Mouse (Mus musculus) CH12.LX (cell line): ENCODE measurements at regions not wholly inside any gene's neighbourhood (a gene's known extent, or its start where the extent isn't known, plus 50 kb on each side); places are given as distances from the start of the nearest gene placed in this dataset.

Experiments used
- DNase-seq: peaks from one replicate; pipeline ENCODE4 v3.0.0-alpha.2; 2013; ENCODE audit errors: extremely low read depth
- H3K27ac ChIP-seq: 2 replicates; pipeline ENCODE4 v1.5.1; 2012; ENCODE audit warnings: low read depth, mild to moderate bottlenecking, control low read depth, moderate library complexity; ENCODE audit not compliant: insufficient read depth
- H3K27me3 ChIP-seq: replicated peaks from 2 replicates; pipeline ENCODE3; 2012; ENCODE audit warnings: inconsistent platforms
- H3K36me3 ChIP-seq, 2 experiments: replicated peaks in 1 of 2; 2 replicates each; pipeline versions ENCODE3 to v1.6.1; 2012; ENCODE audit warnings: inconsistent platforms in 1 of 2, low read length in 1 of 2, mild to moderate bottlenecking in 1 of 2, mixed read lengths in 1 of 2, moderate library complexity in 1 of 2; ENCODE audit not compliant: control insufficient read depth in 1 of 2, insufficient read depth in 1 of 2
- H3K4me1 ChIP-seq, 2 experiments: 2 replicates each; pipeline ENCODE4 v1.6.1; 2012; ENCODE audit warnings: inconsistent platforms in 1 of 2, moderate library complexity in 1 of 2; ENCODE audit not compliant: insufficient read depth in 2 of 2, control insufficient read depth in 1 of 2
- H3K4me2 ChIP-seq: 2 replicates; pipeline ENCODE4 v1.6.1; 2012; ENCODE audit warnings: low read depth, mild to moderate bottlenecking, control low read depth; ENCODE audit not compliant: poor library complexity, insufficient read depth, severe bottlenecking
- H3K4me3 ChIP-seq, 3 experiments: fragments of 150-350 bp in 1 of 3; sonication (generic) in 1 of 3; replicated peaks in 1 of 3; 2 replicates each; pipeline versions ENCODE3 to v1.5.1; 2011 to 2012; ENCODE audit warnings: low read depth in 2 of 3, low read length in 2 of 3, mild to moderate bottlenecking in 2 of 3, moderate library complexity in 2 of 3, control low read depth in 1 of 3, improper control_type of control experiment in 1 of 3, inconsistent platforms in 1 of 3, mixed read lengths in 1 of 3; ENCODE audit not compliant: poor library complexity in 1 of 3
- H3K79me2 ChIP-seq: replicated peaks from 2 replicates; pipeline ENCODE4 v1.6.1; 2012; ENCODE audit warnings: mild to moderate bottlenecking, moderate library complexity; ENCODE audit not compliant: control insufficient read depth, poor library complexity, insufficient read depth, severe bottlenecking; ENCODE audit errors: extremely low read depth
- H3K9ac ChIP-seq: 2 replicates; pipeline ENCODE4 v1.6.1; 2012; ENCODE audit warnings: low read depth, mild to moderate bottlenecking, control low read depth, moderate library complexity; ENCODE audit not compliant: insufficient read depth
- H3K9me3 ChIP-seq: replicated peaks from 2 replicates; pipeline ENCODE3; 2012; ENCODE audit warnings: low read length, inconsistent platforms, mixed read lengths
- BHLHE40 ChIP-seq: IDR thresholded peaks from 2 replicates; pipeline ENCODE4 v1.6.1; 2011; ENCODE audit warnings: mild to moderate bottlenecking, low read depth, low read length, improper control_type of control experiment
- CTCF ChIP-seq, 2 experiments: IDR thresholded peaks in 1 of 2; conservative IDR thresholded peaks in 1 of 2; 2 replicates each; pipeline ENCODE4 v1.5.1; 2011 to 2012; ENCODE audit warnings: low read depth in 2 of 2, low read length in 2 of 2, improper control_type of control experiment in 1 of 2, inconsistent platforms in 1 of 2, mild to moderate bottlenecking in 1 of 2, moderate library complexity in 1 of 2
- ELF1 ChIP-seq: IDR thresholded peaks from 2 replicates; pipeline ENCODE4 v1.6.1; 2014; ENCODE audit warnings: low read depth, mild to moderate bottlenecking, inconsistent platforms, low read length, improper control_type of control experiment
- EP300 ChIP-seq: IDR thresholded peaks from 2 replicates; pipeline ENCODE4 v1.6.1; 2011; ENCODE audit warnings: low read length, improper control_type of control experiment
- ETS1 ChIP-seq: conservative IDR thresholded peaks from 2 replicates; pipeline ENCODE4 v1.6.1; 2012; ENCODE audit warnings: low read depth, mild to moderate bottlenecking, inconsistent platforms, low read length, improper control_type of control experiment, moderate library complexity
- GABPA ChIP-seq: IDR thresholded peaks from 2 replicates; pipeline ENCODE4 v1.6.1; 2012; ENCODE audit warnings: low read depth, low read length, improper control_type of control experiment, inconsistent platforms; ENCODE audit not compliant: insufficient replicate concordance
- HCFC1 ChIP-seq: IDR thresholded peaks from 2 replicates; pipeline ENCODE4 v1.6.1; 2012; ENCODE audit warnings: low read depth, mild to moderate bottlenecking, inconsistent platforms, low read length, improper control_type of control experiment
- JUND ChIP-seq: conservative IDR thresholded peaks from 2 replicates; pipeline ENCODE4 v1.6.1; 2011; ENCODE audit warnings: low read depth, low read length, improper control_type of control experiment
- MAFK ChIP-seq: IDR thresholded peaks from 2 replicates; pipeline ENCODE4 v1.6.1; 2011; ENCODE audit warnings: low read length, improper control_type of control experiment; ENCODE audit not compliant: insufficient replicate concordance
- MAX ChIP-seq: IDR thresholded peaks from 2 replicates; pipeline ENCODE4 v1.6.1; 2011; ENCODE audit warnings: low read length, improper control_type of control experiment
- MAZ ChIP-seq: IDR thresholded peaks from 2 replicates; pipeline ENCODE4 v1.6.1; 2012; ENCODE audit warnings: low read depth, mild to moderate bottlenecking, inconsistent platforms, low read length, improper control_type of control experiment, moderate library complexity
- MXI1 ChIP-seq: IDR thresholded peaks from 2 replicates; pipeline ENCODE4 v1.6.1; 2011; ENCODE audit warnings: mild to moderate bottlenecking, low read depth, low read length, improper control_type of control experiment
- MYC ChIP-seq: IDR thresholded peaks from 2 replicates; pipeline ENCODE4 v1.6.1; 2011; ENCODE audit warnings: low read depth, mild to moderate bottlenecking, improper control_type of control experiment, low read length
- NELFE ChIP-seq: IDR thresholded peaks from 2 replicates; pipeline ENCODE4 v1.6.1; 2011; ENCODE audit warnings: low read depth, low read length, improper control_type of control experiment
- PAX5 ChIP-seq: IDR thresholded peaks from 2 replicates; pipeline ENCODE4 v1.6.1; 2012; ENCODE audit warnings: low read length, inconsistent platforms, mixed read lengths
- POLR2A ChIP-seq: IDR thresholded peaks from 2 replicates; pipeline ENCODE4 v1.6.1; 2011; ENCODE audit warnings: low read depth, mild to moderate bottlenecking, improper control_type of control experiment, low read length
- POLR2AphosphoS2 ChIP-seq: IDR thresholded peaks from 2 replicates; pipeline ENCODE4 v1.6.1; 2011; ENCODE audit warnings: low read depth, low read length, improper control_type of control experiment
- SIN3A ChIP-seq: IDR thresholded peaks from 2 replicates; pipeline ENCODE4 v1.6.1; 2012; ENCODE audit warnings: low read length, improper control_type of control experiment, inconsistent platforms
- TBP ChIP-seq: conservative IDR thresholded peaks from 2 replicates; pipeline ENCODE4 v1.6.1; 2011; ENCODE audit warnings: low read depth, low read length, improper control_type of control experiment
- UBTF ChIP-seq: IDR thresholded peaks from 2 replicates; pipeline ENCODE4 v1.6.1; 2012; ENCODE audit warnings: low read depth, mild to moderate bottlenecking, inconsistent platforms, low read length, improper control_type of control experiment, moderate library complexity
- ZC3H11A ChIP-seq: IDR thresholded peaks from 2 replicates; pipeline ENCODE4 v1.6.1; 2012; ENCODE audit warnings: low read depth, mild to moderate bottlenecking, inconsistent platforms, low read length, improper control_type of control experiment
- ZMIZ1 ChIP-seq: IDR thresholded peaks from 2 replicates; pipeline ENCODE4 v1.6.1; 2012; ENCODE audit warnings: low read depth, mild to moderate bottlenecking, inconsistent platforms, low read length, improper control_type of control experiment
- ZNF384 ChIP-seq: IDR thresholded peaks from 2 replicates; pipeline ENCODE4 v1.6.1; 2012; ENCODE audit warnings: low read depth, low read length, improper control_type of control experiment, inconsistent platforms
- dilution Hi-C: fragments of 300-500 bp; cut with MboI; formaldehyde crosslinking; loops from 2 replicates; pipeline ENCODE4 v1.14.3; 2020; ENCODE audit warnings: low sequenced_read_pairs; ENCODE audit not compliant: extremely low pct_unique_long_range_greater_than_20kb, extremely low pct_ligation_motif_present
- in situ Hi-C: fragments of 300-500 bp; cut with MboI; formaldehyde crosslinking; loops from 3 replicates; pipeline ENCODE4 v1.14.3; 2019; ENCODE audit warnings: low sequenced_read_pairs, low pct_ligation_motif_present, low pct_unique_long_range_greater_than_20kb, mixed read lengths

DNA sequence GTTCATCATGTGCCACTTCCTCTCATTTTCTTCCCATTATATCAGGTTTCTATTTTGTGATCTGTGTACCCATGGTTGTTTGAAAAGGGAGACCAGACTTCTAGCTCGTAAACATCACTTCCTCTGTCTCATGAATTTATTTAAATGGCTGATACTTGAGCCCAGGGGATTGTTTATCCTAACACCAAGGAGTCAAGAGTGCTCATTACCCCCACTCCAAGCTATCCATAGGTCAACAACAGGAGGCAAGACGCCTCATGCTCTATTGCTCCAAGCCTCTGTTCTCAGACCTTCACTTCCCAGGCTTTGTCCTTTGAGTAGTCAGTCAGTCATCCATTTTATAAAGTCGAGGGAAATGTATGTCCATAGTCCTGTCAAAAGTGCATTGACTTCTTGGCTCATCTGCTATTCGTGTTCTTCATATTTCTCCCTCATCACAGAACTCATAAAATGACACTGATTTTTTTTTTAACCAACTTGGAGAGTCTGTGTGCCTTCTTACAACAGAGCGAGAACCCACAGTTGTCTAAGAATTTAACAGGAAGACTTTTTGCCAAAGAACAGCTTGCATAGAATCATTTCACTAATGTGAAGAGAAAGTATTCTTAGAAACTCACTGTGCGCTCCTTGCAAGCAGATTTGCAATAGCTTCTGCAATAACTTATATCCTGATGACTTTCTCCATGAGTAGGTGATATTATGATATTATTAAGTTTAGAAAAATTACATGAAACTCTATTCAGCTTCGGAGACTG, 231.8 kb downstream of the Bmp2 start:
- no peak for TF ChIP-seq POLR2AphosphoS2
- TF ChIP-seq MAX: no peak
- no peak for TF ChIP-seq BHLHE40
- no peak for TF ChIP-seq MAZ
- TF ChIP-seq ZC3H11A: no peak
- TF ChIP-seq ELF1: no peak
- no peak for TF ChIP-seq MYC
- TF ChIP-seq MXI1: no peak
- TF ChIP-seq ZNF384: no peak
- TF ChIP-seq TBP: no peak
- TF ChIP-seq EP300: no peak
- no peak for TF ChIP-seq UBTF
- no peak for TF ChIP-seq NELFE
- TF ChIP-seq MAFK: no peak
- no peak for TF ChIP-seq HCFC1
- no peak for TF ChIP-seq ETS1
- no peak for TF ChIP-seq CTCF (conservative IDR thresholded peaks at IDR 0.05 in 1 of 2, IDR thresholded peaks at IDR 0.05 in 1 of 2; ENCODE audit: low read depth in 2 of 2, low read length in 2 of 2)
- TF ChIP-seq PAX5: no peak
- dilution Hi-C loops (no loop called here), in situ Hi-C loops (no loop called here)
- no peak for DNase-seq
- peaks cover 3% of the 10 kb centered on the region for H3K9me3 ChIP-seq
- H3K79me2 ChIP-seq: no peaks in the 10 kb centered on the region
- H3K4me3 ChIP-seq: no peak overlapping the region
- no peak overlapping the region for H3K4me2 ChIP-seq
- H3K36me3 ChIP-seq: no peaks in the 10 kb centered on the region
- no peak overlapping the region for H3K9ac ChIP-seq
- no peaks in the 10 kb centered on the region for H3K27me3 ChIP-seq
- H3K4me1 ChIP-seq: no peaks in the 10 kb centered on the region
- H3K27ac ChIP-seq: no peak overlapping the region

DNA sequence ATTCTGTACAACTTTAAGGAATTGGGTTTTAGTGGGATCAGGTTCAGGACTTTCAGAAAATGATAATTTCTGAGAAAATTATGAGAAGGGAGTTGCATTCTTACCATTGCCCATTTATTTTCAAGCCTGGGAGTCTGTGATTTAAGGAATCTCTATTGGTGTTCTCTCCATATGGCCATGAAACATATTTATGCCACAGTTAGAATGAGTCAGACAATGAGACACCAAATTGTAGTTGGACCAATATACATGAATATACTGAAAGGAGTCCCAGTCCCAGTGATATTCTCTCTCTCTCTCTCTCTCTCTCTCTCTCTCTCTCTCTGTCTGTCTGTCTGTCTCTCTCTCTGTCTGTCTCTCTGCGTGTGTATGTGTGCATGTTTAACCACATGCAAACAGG, 239.1 kb downstream of the Bmp2 start:
- TF ChIP-seq JUND (no peak), POLR2A (no peak), GABPA (no peak), ZMIZ1 (no peak), SIN3A (no peak), ZNF384 (no peak)
- DNase-seq: no peak

More for the DNA sequence above, 239.1 kb downstream of the Bmp2 start:
- Histone ChIP-seq H3K36me3 (no peaks in the 10 kb centered on the region), H3K4me2 (no peak overlapping the region), H3K27me3 (no peaks in the 10 kb centered on the region), H3K9me3 (peaks cover 15% of the 10 kb centered on the region), H3K4me3 (no peak overlapping the region), H3K27ac (no peak overlapping the region), H3K79me2 (no peaks in the 10 kb centered on the region), H3K4me1 (no peaks in the 10 kb centered on the region), H3K9ac (no peak overlapping the region)
- dilution Hi-C loops (no loop called here), in situ Hi-C loops (no loop called here)
